Mouse (Mus musculus) forebrain, postnatal 0 days (tissue): ENCODE measurements at regions not wholly inside any gene's neighbourhood (a gene's known extent, or its start where the extent isn't known, plus 50 kb on each side); places are given as distances from the start of the nearest gene placed in this dataset.

Source experiments
- ATAC-seq: fragments of 200-750 bp; cut with Nextera tagmentation; 2 replicates; pipeline ENCODE4 v1.8.0; 2017; ENCODE audit warnings: mild to moderate bottlenecking, moderate library complexity
- DNase-seq: peaks from one replicate; pipeline ENCODE4 v3.0.0-alpha.2; 2015
- H3K27ac ChIP-seq: fragments of 300-500 bp; sonication (generic); 2 replicates; pipeline ENCODE4 v1.5.1; 2014; ENCODE audit warnings: low read depth, mild to moderate bottlenecking, antibody characterized with exemption, low read length, moderate library complexity, mixed read lengths
- H3K27me3 ChIP-seq: fragments of 300-500 bp; sonication (generic); 2 replicates; pipeline ENCODE4 v1.6.1; 2014; ENCODE audit warnings: mild to moderate bottlenecking, low read length, mixed read lengths; ENCODE audit not compliant: insufficient read depth
- H3K36me3 ChIP-seq: fragments of 300-500 bp; sonication (generic); 2 replicates; pipeline ENCODE4 v1.6.1; 2014; ENCODE audit warnings: mild to moderate bottlenecking, moderate library complexity; ENCODE audit not compliant: insufficient read depth
- H3K4me1 ChIP-seq: fragments of 300-500 bp; sonication (generic); 2 replicates; pipeline ENCODE4 v1.6.1; 2014; ENCODE audit warnings: antibody characterized with exemption; ENCODE audit not compliant: insufficient read depth
- H3K4me2 ChIP-seq: fragments of 300-500 bp; sonication (generic); 2 replicates; pipeline ENCODE4 v1.6.1; 2014; ENCODE audit warnings: low read depth, mild to moderate bottlenecking, moderate library complexity
- H3K4me3 ChIP-seq: fragments of 300-500 bp; sonication (generic); 2 replicates; pipeline ENCODE4 v1.5.1; 2014; ENCODE audit warnings: low read depth, low read length, mixed read lengths
- H3K9ac ChIP-seq: fragments of 300-500 bp; sonication (generic); 2 replicates; pipeline ENCODE4 v1.6.1; 2014; ENCODE audit warnings: mild to moderate bottlenecking
- H3K9me3 ChIP-seq: fragments of 300-500 bp; sonication (generic); 2 replicates; pipeline ENCODE4 v1.6.1; 2016; ENCODE audit warnings: low read length
- CTCF ChIP-seq: sonication (generic); IDR thresholded peaks from 2 replicates; pipeline ENCODE4 v1.5.1; 2016; ENCODE audit warnings: antibody characterized with exemption, control low read depth, low read depth
- WGBS: fragments of 180-500 bp; shearing (Covaris S2); extraction: QIAGEN DNeasy Blood & Tissue Kit; methylation state at CpG from one replicate; pipeline ENCODE4 v1.1.7; 2014; 5-methylcytosine and 5-hydroxymethylcytosine counted together

DNA sequence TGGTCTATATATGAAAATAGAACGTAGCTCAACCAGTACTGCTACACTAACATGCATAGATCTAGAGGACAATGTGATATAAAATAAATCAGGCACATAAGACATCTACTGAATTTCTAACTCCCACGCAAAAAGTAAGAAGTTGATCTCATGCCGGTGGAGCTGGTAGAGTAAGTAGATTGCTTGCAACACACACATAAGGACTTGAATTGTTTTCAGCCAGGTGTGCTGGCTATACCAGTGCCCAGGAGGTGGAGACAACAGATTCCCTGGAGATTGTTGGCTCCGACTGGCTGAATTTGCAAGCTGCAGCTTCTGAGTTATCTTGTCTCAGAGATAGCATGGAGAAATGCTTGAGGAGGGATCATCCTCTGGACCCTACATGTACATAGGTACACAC is 331.6 kb upstream of the Tenm3 start:
- WGBS, result 91% methylated on average over 4 of the region's 4 CpGs

GRCm38 (mm10) chr8:49174956-49175355 is 331.2 kb upstream of the Tenm3 start:
- DNase-seq (no peak), ATAC-seq (no peak)
- H3K4me1 ChIP-seq, result no peaks in the 10 kb centered on the region
- H3K27me3 ChIP-seq, result no peaks in the 10 kb centered on the region
- H3K4me2 ChIP-seq, result no peak overlapping the region
- H3K27ac ChIP-seq, result no peak overlapping the region
- H3K36me3 ChIP-seq, result no peaks in the 10 kb centered on the region
- H3K4me3 ChIP-seq, result no peak overlapping the region
- H3K9me3 ChIP-seq, result no peaks in the 10 kb centered on the region
- H3K9ac ChIP-seq, result no peak overlapping the region
- 82% methylated on average over 2 of the region's 2 CpGs for WGBS
- no peak for TF ChIP-seq CTCF

More for the DNA sequence above, 331.6 kb upstream of the Tenm3 start:
- no peaks in the 10 kb centered on the region for H3K9me3 ChIP-seq
- no peak overlapping the region for H3K27ac ChIP-seq
- no peak overlapping the region for H3K9ac ChIP-seq
- H3K4me2 ChIP-seq, result no peak overlapping the region
- TF ChIP-seq CTCF, result no peak
- no peaks in the 10 kb centered on the region for H3K27me3 ChIP-seq
- no peak overlapping the region for H3K4me3 ChIP-seq
- H3K4me1 ChIP-seq, result no peaks in the 10 kb centered on the region
- no peaks in the 10 kb centered on the region for H3K36me3 ChIP-seq
- DNase-seq, result no peak
- no peak for ATAC-seq

- no peaks in the 10 kb centered on the region for H3K36me3 ChIP-seq
- H3K9me3 ChIP-seq, result no peaks in the 10 kb centered on the region
- ATAC-seq, result no peak
- H3K27me3 ChIP-seq, result no peaks in the 10 kb centered on the region
- WGBS, result 54% methylated on average over 4 of the region's 4 CpGs
- no peak overlapping the region for H3K27ac ChIP-seq
- peak; percentile 10 for DNase-seq
- no peak overlapping the region for H3K4me2 ChIP-seq
- TF ChIP-seq CTCF, result no peak
- H3K9ac ChIP-seq, result no peak overlapping the region
- H3K4me3 ChIP-seq, result no peak overlapping the region
- no peaks in the 10 kb centered on the region for H3K4me1 ChIP-seq
Measured at GRCm38 (mm10) chr8:49159318-49159717, 315.6 kb upstream of the Tenm3 start.

DNA sequence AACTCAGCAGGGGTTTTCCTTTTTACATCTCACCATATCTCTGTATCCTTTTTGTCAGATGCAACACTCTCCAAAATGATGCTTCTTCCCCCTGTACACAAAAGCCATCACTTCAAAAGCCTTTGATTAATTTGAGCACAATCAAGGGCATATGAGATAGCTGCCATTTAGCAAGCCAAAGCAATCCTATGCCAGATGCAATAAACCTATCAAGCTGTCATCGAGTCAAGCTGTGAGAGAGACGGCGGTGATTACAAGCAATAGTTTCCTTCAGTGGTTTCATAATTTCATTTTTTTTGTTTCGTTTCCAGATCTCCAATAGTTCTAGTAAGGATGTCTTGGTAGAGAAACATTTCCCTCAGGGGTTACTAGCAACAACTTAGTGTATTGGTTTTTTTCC is 314.4 kb upstream of the Tenm3 start:
- Histone ChIP-seq H3K36me3 (no peaks in the 10 kb centered on the region), H3K27ac (no peak overlapping the region), H3K27me3 (no peaks in the 10 kb centered on the region), H3K4me2 (no peak overlapping the region), H3K9ac (peak overlapping the region; percentile 14; the same call in 1 of the 2 replicates), H3K4me1 (no peaks in the 10 kb centered on the region), H3K9me3 (no peaks in the 10 kb centered on the region), H3K4me3 (no peak overlapping the region)
- WGBS, result 37% methylated on average over 4 of the region's 4 CpGs
- ATAC-seq, result no peak
- no peak for TF ChIP-seq CTCF
- DNase-seq, result no peak

- DNase-seq, result no peak
Measured at GRCm38 (mm10) chr8:49136503-49137044, 292.8 kb upstream of the Tenm3 start.

DNA sequence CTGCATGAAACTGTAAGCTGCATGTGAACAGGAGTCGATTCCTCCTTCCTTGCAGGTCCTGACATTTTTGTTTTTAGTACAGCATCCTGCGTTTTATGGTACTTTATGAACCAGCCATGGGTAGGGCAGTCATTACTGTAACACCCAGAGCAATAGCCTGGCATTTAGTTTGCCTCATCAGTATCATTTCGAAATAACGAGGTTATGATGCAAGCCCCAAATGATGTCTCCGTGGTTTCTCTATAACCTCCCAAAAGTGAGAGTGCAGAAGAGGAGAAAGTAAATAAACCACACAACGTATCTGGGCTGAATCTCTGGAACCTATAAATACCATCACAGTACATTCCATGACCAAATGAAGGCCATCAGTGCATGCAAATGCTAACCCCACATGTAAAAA is 265.3 kb upstream of the Tenm3 start:
- WGBS, result 81% methylated on average over 6 of the region's 6 CpGs
- TF ChIP-seq CTCF, result no peak
- DNase-seq (no peak), ATAC-seq (no peak)
- H3K9ac ChIP-seq, result no peak overlapping the region
- H3K4me1 ChIP-seq, result no peaks in the 10 kb centered on the region
- no peak overlapping the region for H3K4me3 ChIP-seq
- H3K36me3 ChIP-seq, result no peaks in the 10 kb centered on the region
- no peaks in the 10 kb centered on the region for H3K27me3 ChIP-seq
- no peaks in the 10 kb centered on the region for H3K9me3 ChIP-seq
- H3K4me2 ChIP-seq, result no peak overlapping the region
- no peak overlapping the region for H3K27ac ChIP-seq

More at GRCm38 (mm10) chr8:49136503-49137044, 292.8 kb upstream of the Tenm3 start:
- H3K9me3 ChIP-seq, result no peaks in the 10 kb centered on the region
- H3K36me3 ChIP-seq, result no peaks in the 10 kb centered on the region
- no peak overlapping the region for H3K27ac ChIP-seq
- no peaks in the 10 kb centered on the region for H3K27me3 ChIP-seq
- H3K4me1 ChIP-seq, result no peaks in the 10 kb centered on the region
- no peak for TF ChIP-seq CTCF
- 62% methylated on average over 10 of the region's 10 CpGs for WGBS
- H3K9ac ChIP-seq, result no peak overlapping the region
- no peak overlapping the region for H3K4me2 ChIP-seq
- H3K4me3 ChIP-seq, result no peak overlapping the region
- peak; percentile 36; the same call in 1 of the 2 replicates for ATAC-seq

DNA sequence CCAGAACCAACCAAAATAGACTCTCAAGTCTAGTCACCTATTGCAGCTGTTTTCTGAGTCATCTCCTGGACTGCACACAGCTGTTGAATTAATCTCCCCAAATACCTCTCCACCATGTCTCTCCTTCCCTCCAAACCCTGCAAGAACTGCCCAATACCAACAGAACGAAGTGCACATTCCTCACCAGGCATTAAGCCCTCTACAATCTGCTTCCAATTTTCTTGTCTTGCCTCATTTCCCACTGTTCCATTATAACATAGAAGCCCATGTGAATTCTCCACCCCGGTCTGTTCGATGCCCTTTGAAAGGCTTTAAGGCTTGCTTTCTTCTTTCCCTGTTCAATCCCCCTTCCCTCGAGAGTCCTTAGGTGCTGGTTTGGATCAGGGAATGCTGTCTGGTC is 264.9 kb upstream of the Tenm3 start:
- ATAC-seq (no peak), DNase-seq (no peak)
- H3K4me3 ChIP-seq, result no peak overlapping the region
- H3K9ac ChIP-seq, result no peak overlapping the region
- no peaks in the 10 kb centered on the region for H3K4me1 ChIP-seq
- no peak overlapping the region for H3K4me2 ChIP-seq
- TF ChIP-seq CTCF, result no peak
- no peaks in the 10 kb centered on the region for H3K9me3 ChIP-seq
- 44% methylated on average over 4 of the region's 4 CpGs for WGBS
- H3K27me3 ChIP-seq, result no peaks in the 10 kb centered on the region
- no peaks in the 10 kb centered on the region for H3K36me3 ChIP-seq
- no peak overlapping the region for H3K27ac ChIP-seq
